Mouse (Mus musculus): Measurements from ENCODE around the gene Pdzrn3.

- TF ChIP-seq TCF12 (IDR thresholded peaks at IDR 0.05; ENCODE audit: low read depth, low read length) = no peak
- TF ChIP-seq POLR2A (IDR thresholded peaks at IDR 0.05; ENCODE audit: control insufficient read depth in 1 of 2, insufficient read depth in 1 of 2, low read depth in 1 of 2, low read length in 2 of 2, poor library complexity in 1 of 2) = no peak
- no peak for TF ChIP-seq CTCF (IDR thresholded peaks at IDR 0.05 in 2 of 3, conservative IDR thresholded peaks at IDR 0.05 in 1 of 3; ENCODE audit: control insufficient read depth in 1 of 3, insufficient read depth in 1 of 3, low read depth in 2 of 3, low read length in 3 of 3, poor library complexity in 1 of 3, severe bottlenecking in 1 of 3)
Observed at GRCm38 (mm10) chr6:101186887-101187286, 190.8 kb downstream of the Pdzrn3 start.
